Mouse (Mus musculus): ENCODE data around the gene Tagln3. TPM values are rescaled to one million over a fixed set of nuclear protein-coding genes. Genes with fewer than 3 reads are reported as not detected.
A peak's percentile ranks its signal among the peaks of the same experiment; 100 is the strongest.

Gene Tagln3
- total RNA-seq, 2 experiments from 2014 or later, result 2.7 to 3.0 TPM

DNA sequence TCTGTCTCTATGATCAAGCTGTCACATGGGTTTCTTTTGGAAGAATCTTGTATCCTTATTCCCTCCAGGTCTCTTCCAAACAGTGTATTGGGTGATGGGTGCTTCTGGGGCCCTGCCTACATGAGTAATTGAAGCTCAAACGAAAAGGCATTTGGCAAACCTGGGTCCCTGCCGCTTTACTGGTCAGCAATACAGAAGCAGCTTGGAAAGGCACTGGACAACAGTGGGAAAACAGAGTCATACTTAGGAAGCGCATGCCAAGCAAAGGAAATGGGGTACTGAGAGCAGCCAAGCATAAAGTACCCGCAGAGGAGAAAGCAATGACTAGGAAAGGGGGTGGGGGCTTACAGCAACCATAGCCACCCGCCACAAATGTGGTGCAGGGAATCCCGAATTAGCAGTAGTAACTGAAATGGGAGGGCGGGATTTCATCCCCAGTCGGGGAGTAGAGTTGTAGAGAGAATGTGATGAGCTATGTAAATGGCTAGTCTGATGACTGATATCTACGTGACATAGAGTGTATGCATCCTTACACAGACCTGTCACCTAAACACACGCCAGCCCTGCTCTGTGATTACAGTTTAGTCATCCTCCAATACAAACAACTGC lies 4.3 kb downstream of the Tagln3 start:
- DNase-seq, result no peak

GRCm38 (mm10) chr16:45718296-45718695 lies 6.1 kb downstream of the Tagln3 start:
- no peak for DNase-seq

DNA sequence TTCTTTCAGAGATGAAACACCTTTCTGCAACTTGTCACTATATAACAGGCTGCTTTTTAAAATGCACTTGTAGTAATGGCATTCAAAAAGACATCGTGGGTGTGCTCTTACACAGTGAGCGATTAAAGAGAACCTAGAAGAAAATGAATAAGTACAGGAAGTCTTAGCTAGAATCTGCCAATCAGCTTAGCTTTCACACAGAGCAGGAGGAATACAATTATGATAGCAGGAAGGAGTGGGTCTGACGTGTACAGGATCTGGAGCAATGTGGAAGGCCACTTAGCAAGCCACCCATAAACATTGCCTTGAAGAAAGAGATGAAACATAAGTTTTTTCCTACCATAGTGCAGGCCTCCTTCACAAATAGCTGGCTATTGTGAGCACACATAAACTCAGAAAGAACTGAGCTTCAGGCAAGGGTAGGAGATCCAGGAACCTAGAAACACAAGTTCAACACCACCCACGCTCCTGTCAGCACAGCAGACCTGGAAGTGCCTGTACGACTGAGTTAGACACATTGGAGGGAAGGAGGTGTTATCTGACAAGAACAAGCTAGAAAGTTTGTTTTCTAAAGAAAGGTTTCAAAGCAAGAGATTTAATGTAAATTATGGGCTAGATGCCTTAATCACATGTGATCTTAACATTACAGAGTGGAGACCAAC lies 9.8 kb downstream of the Tagln3 start:
- no peak for DNase-seq

GRCm38 (mm10) chr16:45713878-45714277 lies 10.5 kb downstream of the Tagln3 start:
- DNase-seq, result no peak

- DNase-seq, result no peak
Measured at GRCm38 (mm10) chr16:45713261-45713660, 11.1 kb downstream of the Tagln3 start.

GRCm38 (mm10) chr16:45711263-45711662 lies 13.1 kb downstream of the Tagln3 start:
- no peak for DNase-seq

GRCm38 (mm10) chr16:45699301-45699700 lies 25.1 kb downstream of the Tagln3 start:
- no peak for DNase-seq

GRCm38 (mm10) chr16:45697996-45698395 lies 26.4 kb downstream of the Tagln3 start:
- DNase-seq, result peak in 1 of 2 experiments; percentile 8

- DNase-seq, result peak; percentile 55 to 61
Measured at GRCm38 (mm10) chr16:45695445-45696160, 28.8 kb downstream of the Tagln3 start.

DNA sequence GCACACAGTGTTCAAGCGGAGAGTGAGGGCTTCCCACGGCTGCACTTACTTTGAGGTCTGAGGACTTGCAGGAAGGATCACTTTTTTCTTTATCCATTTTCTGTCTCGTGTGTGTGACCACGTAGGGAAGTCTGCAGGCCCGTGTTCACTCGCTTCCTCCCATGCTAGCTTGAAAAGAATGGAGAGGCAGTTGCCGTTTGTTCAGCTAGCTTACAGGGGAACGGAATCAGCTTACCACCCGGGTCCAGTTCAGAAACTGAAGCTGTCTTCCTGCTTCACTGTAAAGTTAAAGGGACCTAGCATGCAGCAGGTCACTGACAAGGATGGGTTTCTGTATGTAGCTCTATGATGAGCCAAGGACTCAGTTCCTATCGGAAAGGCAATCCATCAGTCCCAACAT lies 30.9 kb downstream of the Tagln3 start, which contains the start of gene Tmprss7:
Gene Tmprss7 (minus strand): TSS at position 101 of the 400 bp plus-strand sequence.
- no peak for DNase-seq

- DNase-seq, result no peak
Measured at GRCm38 (mm10) chr16:45692851-45693250, 31.6 kb downstream of the Tagln3 start.

DNA sequence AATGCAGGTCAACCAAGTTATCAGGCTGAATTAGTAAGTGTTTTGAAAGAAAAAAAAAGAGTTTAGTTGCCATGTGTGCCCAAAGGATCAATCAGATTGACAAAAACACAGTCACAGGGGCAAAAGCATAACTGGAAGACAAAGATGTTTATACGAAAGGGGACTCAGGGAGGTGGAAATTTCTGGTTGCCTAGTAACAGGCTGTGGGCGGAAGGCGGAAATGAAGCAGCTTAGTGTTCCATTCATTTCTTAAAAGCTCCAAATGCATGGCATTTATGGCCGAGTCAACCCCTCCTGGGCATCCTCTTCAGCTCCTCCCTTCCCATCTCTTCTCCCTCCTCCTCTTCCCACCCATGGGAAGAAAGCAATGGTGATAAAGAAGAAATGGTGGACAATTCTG lies 34.2 kb downstream of the Tagln3 start:
- no peak for DNase-seq

DNA sequence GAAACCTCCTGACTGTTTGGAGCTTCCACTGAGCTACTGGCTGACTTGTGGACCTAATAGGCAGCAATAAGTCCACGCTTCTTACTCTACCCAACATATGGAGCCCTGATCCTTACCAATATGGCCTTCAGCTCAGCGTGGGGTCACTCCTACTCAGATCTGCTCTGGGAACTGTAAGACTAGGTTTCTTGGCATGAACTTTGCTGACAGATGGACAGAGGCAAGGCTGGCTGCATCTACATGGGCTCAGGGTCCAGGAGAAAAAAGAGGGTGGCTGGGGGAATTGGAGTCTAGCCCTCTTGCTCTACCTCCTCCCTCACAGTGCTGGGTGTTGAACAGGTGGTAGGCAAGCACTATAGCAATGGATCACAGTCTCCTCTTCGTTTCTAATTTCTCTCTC lies 37.6 kb downstream of the Tagln3 start:
- DNase-seq, result no peak

DNA sequence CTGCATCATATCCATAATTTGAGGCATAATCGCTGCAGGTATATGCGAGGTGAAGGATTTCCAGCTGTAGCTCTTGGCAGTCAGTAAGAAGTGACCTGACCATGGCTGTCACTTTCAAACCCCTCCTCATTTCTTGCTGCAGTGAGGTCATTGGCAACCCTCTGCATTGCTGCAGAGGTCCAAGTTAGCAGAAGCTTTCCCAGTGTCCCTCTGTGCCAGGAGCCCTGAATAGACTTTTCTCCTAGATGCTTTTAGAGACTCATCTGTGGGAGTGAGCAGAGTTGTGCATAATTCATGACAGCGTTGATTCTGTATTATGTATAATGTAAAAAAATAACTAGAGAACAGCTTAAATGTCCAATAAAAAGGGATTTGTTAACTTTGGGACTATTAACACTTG lies 39.1 kb downstream of the Tagln3 start:
- no peak for DNase-seq

DNA sequence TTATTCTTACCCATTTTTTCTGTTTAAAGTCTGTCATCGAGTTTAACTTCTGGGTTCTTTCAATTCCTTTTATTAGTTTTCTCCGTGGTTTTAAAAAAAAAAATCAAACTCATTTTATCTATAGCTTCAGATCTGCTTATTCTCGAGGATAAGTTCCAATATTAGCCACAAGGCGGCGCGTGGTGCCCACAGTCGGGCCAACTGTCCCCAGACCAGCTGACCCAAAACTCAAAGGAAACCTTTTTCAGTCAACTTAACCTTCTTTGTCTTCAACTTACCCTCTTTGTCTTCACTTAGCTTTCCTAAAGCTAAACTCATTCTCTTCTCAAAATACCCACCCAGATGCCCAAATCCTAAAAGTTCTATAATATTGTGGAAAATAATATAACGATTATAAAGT lies 39.6 kb downstream of the Tagln3 start:
- peak; percentile 79 to 84 for DNase-seq

GRCm38 (mm10) chr16:45676462-45676861 lies 47.9 kb downstream of the Tagln3 start:
- DNase-seq, result peak in 1 of 2 experiments; percentile 40

GRCm38 (mm10) chr16:45670005-45670404 lies 54.4 kb downstream of the Tagln3 start:
- peak; percentile 48 to 50 for DNase-seq

- DNase-seq, result no peak
Measured at GRCm38 (mm10) chr16:45668178-45668577, 56.2 kb downstream of the Tagln3 start.

- no peak for DNase-seq
Measured at GRCm38 (mm10) chr16:45666136-45666535, 58.3 kb downstream of the Tagln3 start.

- DNase-seq, result no peak
Measured at GRCm38 (mm10) chr16:45662381-45662780, 62.0 kb downstream of the Tagln3 start.

Data from adrenal gland, postnatal 36 days (tissue).